Mouse (Mus musculus): ENCODE measurements around the gene Ap1s3. TPM values are rescaled to one million over a fixed set of nuclear protein-coding genes. Genes with fewer than 3 reads are reported as not detected.
"Not testable (repeated sequence)": the region's sequence is repeated elsewhere in the genome, so short reads cannot be mapped to it uniquely, and the experiment has no call there.

Ap1s3 gene
- total RNA-seq, 2 experiments from 2014 or later = 0.08 to 0.56 TPM

- intact Hi-C loops (cut with DNase I) = not testable (repeated sequence)
These were observed 60.5 kb downstream of the Ap1s3 start for GRCm38 (mm10) chr1:79611271-79611670.

GRCm38 (mm10) chr1:79608856-79609255, 62.9 kb downstream of the Ap1s3 start:
- DNase-seq (ENCODE audit: low spot score); intact Hi-C loops (cut with DNase I): not testable (repeated sequence)

More at GRCm38 (mm10) chr1:79611271-79611670, 60.5 kb downstream of the Ap1s3 start:
- DNase-seq (ENCODE audit: low spot score) = not testable (repeated sequence)

DNA sequence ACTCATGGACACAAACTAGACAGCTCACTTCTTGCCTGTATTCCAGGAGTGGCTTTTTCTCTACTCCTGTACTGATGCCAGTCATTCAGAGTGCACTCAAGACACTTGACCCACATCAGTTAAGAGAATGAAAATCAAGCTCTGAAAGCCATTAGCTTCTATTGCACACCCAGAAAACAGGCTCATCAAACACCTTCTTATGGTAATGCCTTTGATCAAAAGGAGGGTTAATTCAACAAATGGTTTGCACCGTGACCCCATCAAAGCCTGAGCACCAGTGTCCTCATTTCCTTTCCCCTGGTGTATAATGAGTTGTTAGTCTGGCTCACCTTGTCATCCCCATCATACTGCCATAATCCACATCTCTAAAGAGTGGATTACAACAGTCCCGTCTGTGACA, 69.3 kb downstream of the Ap1s3 start:
- no peak for DNase-seq (ENCODE audit: low spot score)
- intact Hi-C loops (cut with DNase I) = no loop called here

GRCm38 (mm10) chr1:79598385-79599178, 73.2 kb downstream of the Ap1s3 start:
- intact Hi-C loops (cut with DNase I) = no loop called here
- no peak for DNase-seq (ENCODE audit: low spot score)

DNA sequence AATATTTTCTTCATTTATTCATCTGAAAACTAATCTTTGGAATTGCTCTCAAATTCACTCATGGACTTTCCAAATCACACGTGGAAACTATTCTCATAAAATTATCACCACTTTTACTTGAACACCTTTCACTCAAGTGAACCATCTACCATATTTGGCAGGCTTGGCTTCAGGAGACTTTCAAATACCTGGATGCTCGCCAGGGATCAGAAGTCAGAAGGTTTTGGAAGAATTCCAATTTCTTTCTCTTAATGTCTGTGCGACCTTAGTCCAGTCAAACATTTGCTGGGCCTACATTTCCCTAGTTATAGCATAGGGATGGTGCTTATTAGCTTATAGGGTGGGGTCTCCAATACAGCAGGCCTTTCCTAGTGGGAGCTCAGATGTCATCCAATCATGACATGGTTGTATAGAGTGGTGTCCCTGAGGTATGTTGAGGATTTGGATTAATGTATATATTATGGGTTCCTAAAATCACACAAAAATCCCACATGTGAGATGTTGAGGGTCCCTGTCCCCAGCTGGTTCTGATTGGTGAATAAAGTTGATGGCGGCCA, 79.0 kb downstream of the Ap1s3 start:
- no peak for DNase-seq (ENCODE audit: low spot score)
- intact Hi-C loops (cut with DNase I) = no loop called here

DNA sequence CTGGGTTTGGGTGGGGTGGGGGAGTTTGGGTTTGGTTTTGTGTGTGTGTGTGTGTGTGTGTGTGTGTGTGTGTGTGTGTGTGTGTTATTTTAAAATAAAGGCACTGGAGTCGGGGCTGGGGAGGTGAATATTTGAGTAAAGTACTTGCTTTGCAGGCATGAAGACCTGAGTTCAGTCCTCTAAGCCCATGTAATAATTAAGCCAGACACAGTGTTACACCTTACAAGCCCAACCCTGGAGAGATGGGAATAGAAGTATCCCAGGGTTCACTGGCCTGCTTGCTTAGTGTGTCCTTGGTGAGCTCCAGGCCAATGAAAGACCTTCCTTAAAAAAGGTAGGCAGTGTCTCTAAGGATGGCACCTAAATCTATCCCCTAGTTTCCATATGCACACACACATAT, 80.7 kb downstream of the Ap1s3 start:
- intact Hi-C loops (cut with DNase I) = no loop called here
- DNase-seq (ENCODE audit: low spot score) = no peak

DNA sequence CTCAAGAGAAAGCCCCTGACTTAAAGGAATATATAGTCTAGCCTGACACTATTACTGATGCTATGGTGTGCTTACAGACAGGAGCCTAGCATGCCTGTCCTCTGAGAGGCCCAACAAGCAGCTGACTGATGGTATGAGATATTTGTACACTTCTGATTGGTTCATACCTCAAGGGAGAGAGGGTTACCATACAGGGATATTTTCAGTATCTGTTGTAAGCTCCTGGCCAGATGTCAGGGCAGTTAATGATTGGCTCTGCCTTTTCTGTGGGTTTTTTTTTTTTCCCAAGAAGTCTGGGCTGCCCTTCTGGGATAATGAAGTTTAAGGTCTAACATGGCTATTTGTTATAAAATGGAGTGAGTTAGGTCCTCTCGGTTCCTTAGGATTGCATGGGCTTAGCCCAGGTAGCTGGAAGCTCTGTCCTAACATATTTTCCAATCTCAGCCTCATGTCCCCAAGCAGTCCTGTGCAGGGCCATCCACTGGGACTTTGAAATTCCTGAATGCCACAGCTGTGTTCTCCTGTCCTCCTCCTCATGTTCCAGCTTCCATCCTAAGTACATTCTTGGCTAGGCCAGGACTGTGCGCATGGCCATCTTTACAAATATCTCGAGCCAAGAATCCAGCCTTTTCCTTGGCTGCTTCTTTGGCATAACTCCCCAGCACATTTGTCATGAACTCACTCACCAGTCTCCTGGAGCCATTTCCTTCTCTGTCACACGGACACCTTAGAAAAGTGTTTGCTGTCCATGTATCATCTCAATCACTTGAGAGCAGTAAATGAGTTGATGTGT, 81.6 kb downstream of the Ap1s3 start:
- DNase-seq (ENCODE audit: low spot score) = no peak
- intact Hi-C loops (cut with DNase I) = no loop called here

GRCm38 (mm10) chr1:79589424-79589823, 82.3 kb downstream of the Ap1s3 start:
- intact Hi-C loops (cut with DNase I) = no loop called here
- DNase-seq (ENCODE audit: low spot score) = no peak

DNA sequence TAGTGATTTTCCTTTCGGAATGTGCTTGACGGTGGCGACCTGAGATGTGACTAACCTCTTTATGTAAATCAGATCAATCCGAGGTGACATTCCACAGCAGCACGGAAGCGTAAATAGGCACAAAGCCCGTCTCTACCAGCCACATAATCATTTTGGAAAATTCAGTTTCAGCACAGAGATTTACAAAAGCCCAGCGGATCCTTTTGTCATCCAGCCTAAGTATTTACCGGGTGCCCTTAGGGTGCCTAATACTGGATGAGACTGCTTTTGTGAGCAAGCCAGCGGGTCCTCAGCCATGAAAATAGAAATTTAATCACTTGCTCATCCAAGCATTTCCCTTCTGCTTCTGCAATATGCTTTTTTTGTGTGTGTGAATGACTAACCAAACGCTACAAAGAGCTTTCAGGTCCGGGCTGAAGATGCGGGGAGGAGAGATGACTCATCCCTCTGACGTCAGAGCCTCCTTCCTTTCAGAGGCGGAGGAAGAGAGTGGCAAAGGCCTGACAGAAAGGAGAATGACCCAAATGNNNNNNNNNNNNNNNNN, 90.6 kb downstream of the Ap1s3 start:
- DNase-seq (ENCODE audit: low spot score) = no peak
- intact Hi-C loops (cut with DNase I) = no loop called here

DNA sequence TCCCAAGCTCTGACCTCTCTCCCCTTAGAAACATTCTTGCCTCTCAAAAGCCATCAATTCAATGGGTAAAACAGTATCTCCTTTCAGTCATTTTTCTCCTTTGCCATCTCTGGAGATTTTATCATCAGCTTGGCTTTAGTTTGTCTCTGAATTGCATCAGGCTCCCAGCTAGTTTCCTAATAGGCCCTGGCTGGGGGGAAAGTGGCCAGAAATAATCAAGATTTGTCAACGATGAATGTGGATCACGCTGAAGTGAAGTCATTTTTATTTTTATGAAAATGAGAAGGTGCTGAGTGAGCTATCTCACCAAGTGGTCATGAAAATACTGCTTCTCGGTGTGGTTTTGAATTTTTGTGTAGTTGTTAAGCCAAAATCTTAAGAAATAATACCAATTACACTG, 94.4 kb downstream of the Ap1s3 start:
- intact Hi-C loops (cut with DNase I) = no loop called here
- no peak for DNase-seq (ENCODE audit: low spot score)

DNA sequence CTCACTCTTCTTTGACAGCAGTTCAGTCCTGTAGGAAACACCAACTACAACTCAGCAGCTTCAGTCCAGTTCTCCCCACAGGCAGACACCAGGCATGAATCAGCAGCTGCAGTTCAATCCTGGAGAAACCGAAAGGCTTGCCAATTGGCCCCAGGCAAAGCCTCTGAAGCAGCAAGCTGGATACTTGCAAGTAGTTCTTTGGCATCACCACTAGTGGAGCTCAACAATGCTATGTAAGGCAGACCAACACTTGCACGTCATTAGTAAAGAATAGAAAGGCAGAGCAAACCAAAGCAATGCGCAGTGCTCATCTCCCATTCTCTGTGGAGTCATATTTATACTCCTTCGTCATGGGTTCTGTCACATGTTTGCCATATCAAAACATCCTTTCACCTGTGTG, 99.9 kb downstream of the Ap1s3 start:
- no peak for DNase-seq (ENCODE audit: low spot score)
- intact Hi-C loops (cut with DNase I) = no loop called here

- DNase-seq (ENCODE audit: low spot score) = no peak
- intact Hi-C loops (cut with DNase I) = no loop called here
These were observed 100.6 kb downstream of the Ap1s3 start for GRCm38 (mm10) chr1:79571126-79571525.

DNA sequence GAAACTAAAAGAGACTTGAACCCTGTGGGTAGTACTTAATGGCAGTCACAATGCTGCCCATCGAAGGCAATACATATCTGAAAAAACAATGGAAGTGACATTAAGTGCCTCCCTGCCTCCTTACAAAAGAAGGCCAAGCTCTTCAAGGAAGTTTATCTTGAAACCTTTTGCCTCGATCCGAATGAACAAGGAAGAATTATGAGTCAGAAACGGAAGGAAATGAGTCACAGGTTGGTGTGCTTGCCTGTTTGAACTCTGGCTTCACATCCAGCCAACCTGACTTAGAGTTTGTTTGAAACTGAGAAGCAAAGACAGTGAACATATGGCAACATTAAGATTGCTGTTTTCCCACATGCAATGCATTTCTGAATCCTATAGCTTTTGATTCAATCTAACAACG, 110.6 kb downstream of the Ap1s3 start:
- no peak for DNase-seq (ENCODE audit: low spot score)
- intact Hi-C loops (cut with DNase I) = no loop called here

Other genes with a start within 250 kb of the Ap1s3 start
- not detected for gene Scg2, start 231.9 kb downstream of the Ap1s3 start, total RNA-seq (2021)
- 10 to 100 TPM; 69.9 to 70.4 TPM for gene Mrpl44, start 104.0 kb upstream of the Ap1s3 start, total RNA-seq (2021)
- gene Wdfy1, start 104.2 kb upstream of the Ap1s3 start, total RNA-seq (2021) = 10 to 100 TPM; 16.0 to 18.0 TPM
- 10 to 100 TPM; 18.6 to 20.8 TPM for gene Serpine2, start 189.2 kb upstream of the Ap1s3 start, total RNA-seq (2021)

Measured in heart, postnatal 25 days (tissue).